Comparison of ENCODE assay signal across 11 mouse cellular contexts in the genomic region with DNA sequence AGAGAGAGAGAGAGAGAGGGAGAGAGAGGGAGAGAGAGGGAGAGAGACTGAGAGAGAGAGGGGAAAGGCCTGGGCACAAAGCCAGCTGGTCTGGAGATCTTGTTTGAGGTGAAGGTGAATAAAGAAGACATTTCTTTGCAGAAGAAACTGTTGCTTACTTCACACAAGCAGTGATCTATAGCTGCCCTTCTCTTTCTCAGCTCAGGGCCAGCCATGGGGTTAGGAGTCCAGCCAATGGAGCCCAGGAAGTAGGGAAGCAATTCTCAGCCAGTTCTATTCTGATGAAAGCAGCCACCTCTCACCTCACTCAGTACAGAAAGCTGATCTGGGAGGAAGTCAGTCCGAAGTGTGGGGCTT. TPM values are rescaled to one million over a fixed set of nuclear protein-coding genes. Genes with fewer than 3 reads are reported as not detected.
DNase-seq lines count a peak whose midpoint lies in the region; ATAC-seq lines count a peak whose summit lies in the region.
"Had no signal": no experiment of that assay in that cellular context is flagged by ENCODE, and none has a peak within 500 bp of the region (broad histone marks: within the 10 kb centered on the region; RNA-seq: fewer than 3 reads in every experiment).

No protein-coding gene starts in this region.

- intact Hi-C loops in left cerebral cortex, postnatal 14 days (cut with DNase I): no loop called here

- no peak overlapping the region for H3K4me3 ChIP-seq in heart, embryonic 12.5 days
- H3K4me3 ChIP-seq in hindbrain, embryonic 14.5 days (replicated peaks; ENCODE audit: low read length): no peak overlapping the region
- H3K4me3 ChIP-seq in neural tube, embryonic 15.5 days (replicated peaks): no peak overlapping the region
- H3K4me3 ChIP-seq: midbrain, embryonic 12.5 days had no signal

- no peaks in the 10 kb centered on the region for H3K36me3 ChIP-seq in heart, embryonic 12.5 days
- no peaks in the 10 kb centered on the region for H3K36me3 ChIP-seq in hindbrain, embryonic 14.5 days (replicated peaks; ENCODE audit: control insufficient read depth, insufficient read depth)
- no peaks in the 10 kb centered on the region for H3K36me3 ChIP-seq in neural tube, embryonic 15.5 days
- H3K36me3 ChIP-seq: midbrain, embryonic 12.5 days had no signal

- DNase-seq in heart, adult 18-20 months: peak; percentile 31 to 34
- DNase-seq in right cerebral cortex, postnatal 14 days: peak; percentile 11
- no peak for DNase-seq in right cerebral cortex, adult 2 months (ENCODE audit: low spot score in 2 of 2)
- DNase-seq in hindbrain, embryonic 14.5 days (ENCODE audit: low spot score): no peak
- DNase-seq in thymus, adult 18-20 months: no peak
- no peak for DNase-seq in left cerebral cortex, postnatal 14 days (ENCODE audit: low spot score in 2 of 2)
- DNase-seq: heart, postnatal 4 days; thymus, adult 2 months had no signal

- H3K4me2 ChIP-seq in heart, embryonic 12.5 days: no peak overlapping the region
- H3K4me2 ChIP-seq in hindbrain, embryonic 14.5 days (replicated peaks): no peak overlapping the region
- H3K4me2 ChIP-seq in neural tube, embryonic 15.5 days: no peak overlapping the region
- H3K4me2 ChIP-seq: midbrain, embryonic 12.5 days had no signal

- H3K9me3 ChIP-seq in heart, embryonic 12.5 days (replicated peaks): no peaks in the 10 kb centered on the region
- H3K9me3 ChIP-seq in hindbrain, embryonic 14.5 days (ENCODE audit: control insufficient read depth, low read length): no peaks in the 10 kb centered on the region
- no peaks in the 10 kb centered on the region for H3K9me3 ChIP-seq in neural tube, embryonic 15.5 days (replicated peaks)
- H3K9me3 ChIP-seq: midbrain, embryonic 12.5 days had no signal

- H3K27ac ChIP-seq in heart, embryonic 12.5 days (ENCODE audit: poor library complexity, severe bottlenecking): no peak overlapping the region
- peak overlapping the region; percentile 38 for H3K27ac ChIP-seq in hindbrain, embryonic 14.5 days
- peak overlapping the region; percentile 60; the same call in 1 of the 2 replicates for H3K27ac ChIP-seq in neural tube, embryonic 15.5 days (replicated peaks)

- ATAC-seq in heart, embryonic 12.5 days (ENCODE audit: insufficient number of reproducible peaks, low FRiP score): no peak
- peak; percentile 58; the same call in 1 of the 2 replicates for ATAC-seq in hindbrain, embryonic 14.5 days (ENCODE audit: low FRiP score)
- ATAC-seq in neural tube, embryonic 15.5 days (ENCODE audit: low FRiP score): peak; percentile 86

- H3K27me3 ChIP-seq in heart, embryonic 12.5 days (replicated peaks): no peaks in the 10 kb centered on the region
- no peaks in the 10 kb centered on the region for H3K27me3 ChIP-seq in hindbrain, embryonic 14.5 days (ENCODE audit: control insufficient read depth, insufficient read depth, low read length)
- H3K27me3 ChIP-seq in neural tube, embryonic 15.5 days (replicated peaks): no peaks in the 10 kb centered on the region

- no peaks in the 10 kb centered on the region for H3K4me1 ChIP-seq in heart, embryonic 12.5 days (replicated peaks)
- no peaks in the 10 kb centered on the region for H3K4me1 ChIP-seq in hindbrain, embryonic 14.5 days (replicated peaks; ENCODE audit: control insufficient read depth, insufficient read depth, low read length)
- no peaks in the 10 kb centered on the region for H3K4me1 ChIP-seq in neural tube, embryonic 15.5 days

- 32% methylated on average over 1 of the region's 1 CpGs for WGBS in heart, embryonic 12.5 days
- WGBS in hindbrain, embryonic 14.5 days: 17% methylated on average over 1 of the region's 1 CpGs
- WGBS in neural tube, embryonic 15.5 days: 6% methylated on average over 1 of the region's 1 CpGs

- H3K9ac ChIP-seq in heart, embryonic 12.5 days: no peak overlapping the region
- H3K9ac ChIP-seq in hindbrain, embryonic 14.5 days: no peak overlapping the region
- no peak overlapping the region for H3K9ac ChIP-seq in neural tube, embryonic 15.5 days (replicated peaks)
- H3K9ac ChIP-seq: midbrain, embryonic 12.5 days had no signal

RNA-seq across cellular contexts. Expression of a gene that starts 41.2 kb away (rescaled TPM):
- 1 to 10 TPM; 2.9 to 4.1 TPM for total RNA-seq in heart, adult 18-20 months (2021)
- polyA plus RNA-seq in heart, embryonic 12.5 days (2016; fragmentation: Nextera tagmentation; extraction: Ambion mirVana): 2.3 and 2.5 TPM in 2 replicates
- 53.0 and 56.4 TPM in 2 replicates for polyA plus RNA-seq in hindbrain, embryonic 14.5 days (2014; fragmentation: Nextera tagmentation; extraction: Ambion mirVana)
- polyA plus RNA-seq in neural tube, embryonic 15.5 days (2015; fragmentation: Nextera tagmentation; extraction: Ambion mirVana): 66.5 and 84.8 TPM in 2 replicates
- total RNA-seq in left cerebral cortex, postnatal 14 days (2021): 10 to 100 TPM; 19.4 to 23.0 TPM

Comparison
In these comparisons a context has a peak if more than half of its experiments do, and no peak if none do; other contexts are left out.
1. DNase-seq: peak in heart, adult 18-20 months (2 of 2) and right cerebral cortex, postnatal 14 days (single experiment); none in right cerebral cortex, adult 2 months (0 of 2), hindbrain, embryonic 14.5 days (single experiment), thymus, adult 18-20 months (0 of 2) and left cerebral cortex, postnatal 14 days (0 of 2).
2. RNA of a gene that starts 41.2 kb away (polyA plus RNA-seq): 66.5 to 84.8 TPM in neural tube, embryonic 15.5 days and 53.0 to 56.4 TPM in hindbrain, embryonic 14.5 days; 2.3 to 2.5 TPM in heart, embryonic 12.5 days; every median in the first group is over 10 times any median in the second.